Mouse (Mus musculus) forebrain, embryonic 11.5 days (tissue): ENCODE data around the gene Reep3. TPM values are rescaled to one million over a fixed set of nuclear protein-coding genes. Genes with fewer than 3 reads are reported as not detected.

Experiments used
- ATAC-seq: fragments of 200-750 bp; cut with Nextera tagmentation; replicated peaks from 2 replicates; pipeline ENCODE4 v1.8.0; 2017; ENCODE audit warnings: moderate TSS enrichment; ENCODE audit not compliant: low FRiP score
- DNase-seq: peaks from one replicate; pipeline ENCODE4 v3.0.0-alpha.2; 2017; ENCODE audit warnings: low spot score
- H3K27ac ChIP-seq: fragments of 300-500 bp; sonication (generic); 2 replicates; pipeline ENCODE4 v1.5.1; 2014; ENCODE audit warnings: low read depth, low read length
- H3K27me3 ChIP-seq: fragments of 300-500 bp; sonication (generic); 2 replicates; pipeline ENCODE4 v1.6.1; 2014; ENCODE audit warnings: mild to moderate bottlenecking, low read length, mixed read lengths; ENCODE audit not compliant: control insufficient read depth, insufficient read depth
- H3K36me3 ChIP-seq: fragments of 300-500 bp; sonication (generic); 2 replicates; pipeline ENCODE4 v1.6.1; 2014; ENCODE audit warnings: mild to moderate bottlenecking, low read length, moderate library complexity, mixed read lengths; ENCODE audit not compliant: control insufficient read depth, insufficient read depth
- H3K4me1 ChIP-seq: fragments of 300-500 bp; sonication (generic); replicated peaks from 2 replicates; pipeline ENCODE4 v1.6.1; 2014; ENCODE audit warnings: low read length, mixed read lengths; ENCODE audit not compliant: control insufficient read depth, insufficient read depth
- H3K4me2 ChIP-seq: fragments of 300-500 bp; sonication (generic); 2 replicates; pipeline ENCODE4 v1.6.1; 2014; ENCODE audit warnings: low read depth, mild to moderate bottlenecking, low read length, moderate library complexity, mixed read lengths; ENCODE audit not compliant: severe bottlenecking
- H3K4me3 ChIP-seq: fragments of 300-500 bp; sonication (generic); 2 replicates; pipeline ENCODE4 v1.5.1; 2014; ENCODE audit warnings: low read depth, low read length
- H3K9ac ChIP-seq: fragments of 300-500 bp; sonication (generic); 2 replicates; pipeline ENCODE4 v1.6.1; 2014; ENCODE audit warnings: low read length
- H3K9me3 ChIP-seq: fragments of 300-500 bp; sonication (generic); 2 replicates; pipeline ENCODE4 v1.6.1; 2016; ENCODE audit warnings: low read length, mixed read lengths; ENCODE audit not compliant: control insufficient read depth
- WGBS: fragments of 180-500 bp; shearing (Covaris S2); extraction: QIAGEN DNeasy Blood & Tissue Kit; methylation state at CpG from one replicate; pipeline ENCODE4 v1.1.7; 2014; 5-methylcytosine and 5-hydroxymethylcytosine counted together
- polyA plus RNA-seq: library from polyadenylated mRNA; unstranded; fragments of >200 nt; fragmentation: Nextera tagmentation; extraction: Ambion mirVana; gene quantifications from 2 replicates; pipeline ENCODE4 v1.2.1, GENCODE M21; 2014

Gene Reep3
- polyA plus RNA-seq, 1 experiment from 2014 or later = 44.6 TPM

DNA sequence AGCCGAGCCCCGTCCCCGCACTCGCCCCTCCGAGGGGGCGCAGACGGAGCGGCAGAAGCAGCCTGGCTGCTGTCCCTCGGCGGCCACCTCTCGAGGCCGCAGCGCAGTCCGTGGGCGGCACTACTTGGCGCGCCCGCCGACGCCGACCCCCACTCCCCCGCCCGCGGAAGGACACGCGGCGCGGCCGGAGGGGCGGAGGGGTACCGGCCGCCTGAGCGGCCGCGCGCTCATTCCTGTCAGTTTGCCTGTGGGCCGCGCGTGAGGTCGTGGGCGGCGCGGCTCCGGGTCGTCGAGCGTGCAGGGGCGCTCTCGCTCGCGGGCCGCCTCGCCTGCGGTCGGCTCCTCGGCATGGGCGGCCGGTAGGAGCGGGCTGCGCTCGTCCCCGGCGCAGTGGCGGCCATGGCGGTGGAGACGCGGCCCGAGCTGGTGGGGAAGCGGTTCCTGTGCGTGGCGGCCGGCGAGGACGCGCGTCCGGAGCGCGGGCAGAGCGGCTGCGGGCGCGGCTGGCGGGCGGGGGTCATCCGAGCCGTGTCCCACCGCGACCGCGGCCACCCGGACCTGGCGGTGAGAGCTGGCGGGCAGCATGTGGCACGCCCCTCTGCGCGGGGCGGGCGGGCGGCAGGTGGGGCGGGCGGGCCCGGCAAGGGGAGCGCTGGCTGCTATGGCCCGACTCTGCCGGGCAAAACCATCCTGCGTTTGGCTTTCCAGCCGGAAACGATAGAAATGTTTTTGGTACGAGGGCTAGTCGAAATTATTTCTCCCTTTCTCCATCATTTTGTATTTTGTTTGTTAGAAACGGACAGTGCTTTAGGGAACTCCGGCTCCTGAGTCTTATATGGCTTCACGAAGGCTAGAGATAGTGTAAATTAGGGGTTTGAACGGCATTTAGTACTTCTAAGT, 30.4 kb upstream of the Reep3 start:
- peak overlapping the region; percentile 62 for H3K27ac ChIP-seq
- H3K4me3 ChIP-seq = peak overlapping the region; percentile 81
- H3K9ac ChIP-seq = peak overlapping the region; percentile 83
- H3K4me1 ChIP-seq = 0 out of 2 replicates have a peak, but pooled peaks cover 7% of the 10 kb centered on the region
- H3K36me3 ChIP-seq = no peaks in the 10 kb centered on the region
- ATAC-seq (peak; percentile 79), DNase-seq (peak; percentile 78)
- no peaks in the 10 kb centered on the region for H3K9me3 ChIP-seq
- 2% methylated on average over 90 of the region's 115 CpGs for WGBS
- H3K27me3 ChIP-seq = no peaks in the 10 kb centered on the region
- H3K4me2 ChIP-seq = peak overlapping the region; percentile 95

DNA sequence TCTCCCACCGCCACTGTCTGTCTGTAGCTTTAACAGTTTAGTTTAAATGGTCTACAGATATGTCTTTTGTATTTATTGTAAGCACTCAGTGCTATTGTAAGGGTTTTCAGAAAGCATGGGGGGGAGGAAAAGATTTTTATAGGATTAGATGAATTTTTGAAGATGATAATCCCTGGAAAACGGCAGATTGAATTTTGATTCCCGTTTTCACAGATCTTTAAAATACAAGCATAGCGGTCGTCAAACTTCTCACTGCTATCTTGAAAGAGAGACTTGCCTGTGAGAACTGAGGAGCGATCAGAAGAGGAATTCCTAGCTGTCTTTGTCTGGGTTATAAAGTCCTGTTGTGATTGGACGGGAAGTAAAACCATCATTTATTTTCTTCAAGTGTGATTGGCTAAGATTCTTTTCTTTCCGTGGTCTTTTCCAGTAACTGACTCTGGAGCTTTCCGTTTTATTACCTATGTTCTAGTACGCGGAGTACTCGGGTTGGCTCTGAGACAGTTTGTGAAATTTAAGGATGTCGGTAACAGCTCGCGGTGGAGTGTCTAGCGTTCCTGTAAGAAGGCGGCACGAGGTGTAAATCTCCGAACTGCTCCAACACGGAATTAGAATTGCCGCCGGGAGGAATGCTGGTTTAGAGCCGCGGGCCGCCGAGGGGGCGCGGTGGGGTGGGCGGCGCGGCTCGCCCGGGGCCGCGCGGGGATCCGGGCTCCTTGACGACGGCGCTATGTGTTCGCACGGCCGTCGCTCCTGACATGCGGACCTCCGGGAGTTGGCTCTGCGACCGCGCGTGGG, 29.5 kb upstream of the Reep3 start:
- under 1% methylated on average over 48 of the region's 50 CpGs for WGBS
- Histone ChIP-seq H3K36me3 (no peaks in the 10 kb centered on the region), H3K9me3 (no peaks in the 10 kb centered on the region), H3K27me3 (no peaks in the 10 kb centered on the region), H3K27ac (peak overlapping the region; percentile 62), H3K4me2 (peak overlapping the region; percentile 95), H3K4me3 (peak overlapping the region; percentile 81), H3K4me1 (0 out of 2 replicates have a peak, but pooled peaks cover 7% of the 10 kb centered on the region), H3K9ac (peak overlapping the region; percentile 83)
- DNase-seq (no peak), ATAC-seq (peak; percentile 75)

DNA sequence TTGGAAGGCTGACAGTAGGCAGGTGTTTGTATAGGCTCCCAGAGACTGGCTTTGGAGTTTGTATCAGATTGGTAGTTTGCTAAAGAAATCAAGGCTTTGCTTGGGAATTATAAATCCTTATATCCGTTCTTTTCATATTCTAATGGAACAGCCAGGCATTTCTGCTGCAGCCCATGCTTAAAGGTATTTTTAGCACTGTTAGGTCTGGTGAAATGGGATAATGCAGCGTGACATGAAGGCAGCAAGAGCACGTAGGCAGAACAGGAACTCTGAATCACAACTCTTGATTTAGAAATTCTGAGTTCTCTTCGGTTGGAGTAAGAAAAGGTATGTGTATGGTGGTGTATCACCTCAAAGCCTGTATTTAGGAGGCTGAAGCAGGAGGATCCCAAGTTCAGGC, 27.4 kb upstream of the Reep3 start:
- no peak overlapping the region for H3K4me3 ChIP-seq

DNA sequence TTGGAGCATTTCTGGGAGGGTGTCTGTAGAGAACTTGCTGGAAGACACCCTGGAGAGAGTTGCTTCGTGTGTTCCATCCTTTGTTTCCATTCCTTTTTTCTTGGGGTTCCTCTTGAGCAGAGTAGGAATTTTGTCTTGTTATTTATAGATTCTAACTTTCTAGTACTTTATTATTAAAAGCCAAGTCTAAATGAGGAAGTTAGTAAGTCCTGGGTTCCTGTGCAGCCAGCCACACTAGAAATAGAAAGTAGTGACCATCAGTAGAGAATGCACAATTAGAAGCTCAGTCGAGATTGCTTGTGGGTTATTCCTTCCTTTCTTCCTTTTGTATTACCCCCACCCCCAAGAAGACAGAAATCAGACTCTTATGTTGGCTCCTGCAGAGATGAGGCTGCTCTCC, 27.0 kb upstream of the Reep3 start:
- no peak overlapping the region for H3K4me3 ChIP-seq
- H3K9ac ChIP-seq = no peak overlapping the region
- ATAC-seq (no peak), DNase-seq (no peak)
- H3K36me3 ChIP-seq = no peaks in the 10 kb centered on the region
- WGBS = 50% methylated on average over 2 of the region's 2 CpGs
- H3K9me3 ChIP-seq = no peaks in the 10 kb centered on the region
- 0 out of 2 replicates have a peak, but pooled peaks cover 7% of the 10 kb centered on the region for H3K4me1 ChIP-seq
- no peaks in the 10 kb centered on the region for H3K27me3 ChIP-seq
- no peak overlapping the region for H3K27ac ChIP-seq
- no peak overlapping the region for H3K4me2 ChIP-seq

More for the DNA sequence above, 27.4 kb upstream of the Reep3 start:
- DNase-seq (no peak), ATAC-seq (no peak)
- 0 out of 2 replicates have a peak, but pooled peaks cover 7% of the 10 kb centered on the region for H3K4me1 ChIP-seq
- no peak overlapping the region for H3K4me2 ChIP-seq
- H3K27me3 ChIP-seq = no peaks in the 10 kb centered on the region
- H3K27ac ChIP-seq = no peak overlapping the region
- WGBS = 88% methylated on average over 4 of the region's 4 CpGs
- H3K9me3 ChIP-seq = no peaks in the 10 kb centered on the region
- no peak overlapping the region for H3K9ac ChIP-seq
- H3K36me3 ChIP-seq = no peaks in the 10 kb centered on the region

DNA sequence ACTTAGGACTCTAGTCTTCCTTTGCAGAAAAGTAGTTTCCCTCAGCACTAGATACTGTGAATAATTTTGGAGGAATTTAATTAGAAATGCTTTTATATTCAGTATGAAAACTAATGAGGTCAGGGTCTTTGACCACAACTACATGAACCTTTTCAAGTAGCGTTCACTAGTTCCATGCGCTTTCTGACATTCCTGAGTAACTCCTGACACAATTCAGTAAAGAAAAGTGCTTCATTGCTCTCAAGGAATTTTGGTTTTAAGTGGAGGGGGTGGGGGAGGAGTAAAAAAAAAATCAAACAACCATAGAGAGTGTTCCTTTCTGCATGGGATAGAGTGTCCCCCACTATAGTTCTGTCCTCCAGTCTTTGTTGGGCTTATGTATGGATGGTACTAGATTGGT, 23.9 kb upstream of the Reep3 start:
- H3K9me3 ChIP-seq = no peaks in the 10 kb centered on the region
- H3K27ac ChIP-seq = no peak overlapping the region
- H3K36me3 ChIP-seq = no peaks in the 10 kb centered on the region
- H3K4me2 ChIP-seq = no peak overlapping the region
- no peak for DNase-seq
- no peak for ATAC-seq
- 40% methylated on average over 2 of the region's 2 CpGs for WGBS
- H3K4me1 ChIP-seq = peaks cover 4% of the 10 kb centered on the region; the same call in 1 of the 2 replicates
- H3K27me3 ChIP-seq = no peaks in the 10 kb centered on the region
- no peak overlapping the region for H3K4me3 ChIP-seq
- H3K9ac ChIP-seq = no peak overlapping the region

DNA sequence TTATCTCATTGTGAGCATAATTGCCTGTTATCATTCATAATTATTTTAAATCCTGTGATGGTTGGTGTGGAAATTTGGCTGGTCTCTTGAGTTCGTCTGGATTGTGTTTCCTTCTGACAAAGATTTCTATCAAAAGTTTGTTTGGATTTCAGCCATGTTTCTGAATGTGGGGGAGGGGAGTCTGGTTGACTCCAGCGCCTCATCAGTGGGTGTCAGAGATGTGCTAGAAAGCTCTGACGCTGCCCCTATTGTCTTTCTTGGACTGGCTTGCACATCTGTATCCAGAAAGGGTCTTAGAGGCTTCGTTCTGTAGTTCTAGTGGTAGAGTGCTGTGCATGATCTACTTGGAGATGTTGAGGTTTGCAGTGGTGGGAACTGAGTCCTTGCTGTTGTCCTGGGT, 23.4 kb upstream of the Reep3 start:
- no peak overlapping the region for H3K4me2 ChIP-seq
- no peak overlapping the region for H3K9ac ChIP-seq
- no peaks in the 10 kb centered on the region for H3K9me3 ChIP-seq
- H3K27me3 ChIP-seq = no peaks in the 10 kb centered on the region
- H3K27ac ChIP-seq = no peak overlapping the region
- H3K36me3 ChIP-seq = no peaks in the 10 kb centered on the region
- 58% methylated on average over 4 of the region's 4 CpGs for WGBS
- peaks cover 7% of the 10 kb centered on the region; the same call in 1 of the 2 replicates for H3K4me1 ChIP-seq
- ATAC-seq (no peak), DNase-seq (no peak)
- no peak overlapping the region for H3K4me3 ChIP-seq

DNA sequence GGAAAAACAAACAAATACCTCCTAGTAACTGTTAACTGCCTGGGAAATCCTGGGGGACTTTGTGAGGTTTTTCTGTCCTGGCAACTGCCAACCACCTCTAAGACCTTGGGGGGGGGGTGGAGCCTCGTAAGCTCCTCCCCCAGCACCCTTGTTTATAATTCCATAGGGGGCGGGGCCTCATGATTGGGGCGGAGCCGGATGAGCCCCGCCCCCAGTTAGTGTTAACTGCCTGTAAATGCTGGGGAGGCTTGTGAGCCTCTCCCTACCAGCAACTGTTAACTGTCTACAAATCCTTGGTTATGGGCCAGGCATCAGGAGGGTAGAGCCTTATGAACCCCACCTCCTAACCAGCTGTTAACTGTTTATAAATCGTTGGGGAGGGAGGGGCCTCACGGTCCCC, 22.5 kb upstream of the Reep3 start:
- no peak overlapping the region for H3K27ac ChIP-seq
- no peak overlapping the region for H3K4me2 ChIP-seq
- H3K36me3 ChIP-seq = no peaks in the 10 kb centered on the region
- ATAC-seq = 0 out of 2 replicates have a peak, but pooled peaks have one; percentile 15
- peaks cover 9% of the 10 kb centered on the region; the same call in 1 of the 2 replicates for H3K4me1 ChIP-seq
- no peaks in the 10 kb centered on the region for H3K9me3 ChIP-seq
- no peaks in the 10 kb centered on the region for H3K27me3 ChIP-seq
- no peak overlapping the region for H3K4me3 ChIP-seq
- no peak for DNase-seq
- WGBS = 76% methylated on average over 7 of the region's 7 CpGs
- no peak overlapping the region for H3K9ac ChIP-seq

DNA sequence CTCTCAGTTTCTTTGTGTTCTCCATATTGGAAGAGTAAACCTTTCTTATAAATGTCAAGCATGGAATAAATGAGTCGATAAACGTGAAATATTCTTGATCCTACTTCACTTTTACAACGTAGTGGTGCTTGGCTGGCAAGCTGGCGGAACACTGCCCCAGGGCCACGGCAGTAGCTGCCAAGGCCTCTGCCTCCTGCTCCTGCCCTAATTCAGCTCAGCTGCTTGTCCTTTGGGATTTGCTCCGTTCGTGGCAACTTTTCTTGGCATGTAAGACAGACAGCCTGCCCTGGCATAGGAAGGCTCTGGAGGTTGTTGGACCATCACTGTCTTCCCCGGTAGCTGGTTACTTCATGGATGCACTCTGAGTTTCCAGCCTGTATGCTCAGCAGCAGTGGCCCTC, 19.5 kb upstream of the Reep3 start:
- Histone ChIP-seq H3K9ac (no peak overlapping the region), H3K4me2 (no peak overlapping the region), H3K9me3 (no peaks in the 10 kb centered on the region), H3K27ac (no peak overlapping the region), H3K27me3 (no peaks in the 10 kb centered on the region), H3K36me3 (no peaks in the 10 kb centered on the region), H3K4me1 (peaks cover 9% of the 10 kb centered on the region; the same call in 1 of the 2 replicates), H3K4me3 (no peak overlapping the region)
- no peak for ATAC-seq
- DNase-seq = no peak
- 81% methylated on average over 8 of the region's 8 CpGs for WGBS
